Mouse (Mus musculus): ENCODE data around the gene Thy1. TPM values are rescaled to one million over a fixed set of nuclear protein-coding genes. Genes with fewer than 3 reads are reported as not detected.

Thy1 gene
- polyA plus RNA-seq, 2 experiments from 2014 or later, result 107 to 154 TPM

DNA sequence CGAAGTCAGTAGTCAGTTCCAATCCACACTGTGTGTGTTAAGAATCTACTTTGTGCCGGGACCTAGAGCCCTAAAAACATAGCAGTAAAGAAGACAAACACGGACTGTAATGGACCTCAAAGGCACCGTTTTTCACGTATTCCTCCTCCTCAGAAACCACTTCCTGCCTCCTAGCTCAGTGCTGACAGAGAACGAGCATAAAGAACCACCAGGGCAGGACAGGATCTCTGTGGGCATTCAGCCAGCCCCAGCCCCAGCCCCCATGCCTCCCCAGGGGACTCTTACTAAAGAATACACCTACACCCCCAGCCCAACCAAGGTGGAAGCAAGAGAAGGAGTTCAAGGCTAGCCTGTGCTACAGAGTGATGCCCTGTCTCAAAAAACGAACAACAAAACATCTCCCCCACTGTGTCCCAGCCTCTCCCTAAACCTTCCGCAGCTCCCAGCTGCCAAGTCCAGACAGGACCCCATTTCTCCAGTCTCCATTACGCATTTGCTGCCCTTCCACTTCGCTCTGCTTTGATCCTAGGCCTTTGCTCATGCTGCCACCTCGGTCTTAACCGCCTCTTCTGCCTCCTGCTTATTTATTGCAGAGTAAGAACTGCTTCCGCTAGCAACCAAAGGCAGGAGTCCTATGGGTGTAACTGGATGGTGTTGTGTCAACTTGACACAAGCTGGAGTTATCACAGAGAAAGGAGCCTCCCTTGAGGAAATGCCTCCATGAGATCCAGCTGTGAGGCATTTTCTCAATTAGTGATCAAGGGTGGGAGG, 9.0 kb upstream of the Thy1 start:
- ATAC-seq, result peak; percentile 75

DNA sequence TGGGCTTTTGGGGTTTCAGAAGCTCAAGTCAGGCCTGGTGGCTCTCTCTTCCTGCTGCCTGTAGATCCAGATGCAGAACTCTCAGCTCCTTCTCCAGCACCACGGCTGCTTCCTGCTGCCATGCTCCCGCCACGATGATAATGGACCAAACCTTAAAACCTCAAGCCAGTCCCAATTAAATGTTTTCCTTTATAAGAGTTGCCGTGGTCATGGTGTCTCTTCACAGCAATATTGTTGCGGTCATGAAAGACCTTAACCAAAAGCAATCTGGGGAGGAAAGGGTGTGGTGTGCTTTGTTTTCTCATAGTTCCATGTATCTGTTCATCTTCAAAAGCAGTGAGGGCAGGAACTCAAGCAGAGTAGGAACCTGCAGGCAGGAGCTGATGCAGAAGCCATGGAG, 6.1 kb upstream of the Thy1 start:
- ATAC-seq, result no peak

DNA sequence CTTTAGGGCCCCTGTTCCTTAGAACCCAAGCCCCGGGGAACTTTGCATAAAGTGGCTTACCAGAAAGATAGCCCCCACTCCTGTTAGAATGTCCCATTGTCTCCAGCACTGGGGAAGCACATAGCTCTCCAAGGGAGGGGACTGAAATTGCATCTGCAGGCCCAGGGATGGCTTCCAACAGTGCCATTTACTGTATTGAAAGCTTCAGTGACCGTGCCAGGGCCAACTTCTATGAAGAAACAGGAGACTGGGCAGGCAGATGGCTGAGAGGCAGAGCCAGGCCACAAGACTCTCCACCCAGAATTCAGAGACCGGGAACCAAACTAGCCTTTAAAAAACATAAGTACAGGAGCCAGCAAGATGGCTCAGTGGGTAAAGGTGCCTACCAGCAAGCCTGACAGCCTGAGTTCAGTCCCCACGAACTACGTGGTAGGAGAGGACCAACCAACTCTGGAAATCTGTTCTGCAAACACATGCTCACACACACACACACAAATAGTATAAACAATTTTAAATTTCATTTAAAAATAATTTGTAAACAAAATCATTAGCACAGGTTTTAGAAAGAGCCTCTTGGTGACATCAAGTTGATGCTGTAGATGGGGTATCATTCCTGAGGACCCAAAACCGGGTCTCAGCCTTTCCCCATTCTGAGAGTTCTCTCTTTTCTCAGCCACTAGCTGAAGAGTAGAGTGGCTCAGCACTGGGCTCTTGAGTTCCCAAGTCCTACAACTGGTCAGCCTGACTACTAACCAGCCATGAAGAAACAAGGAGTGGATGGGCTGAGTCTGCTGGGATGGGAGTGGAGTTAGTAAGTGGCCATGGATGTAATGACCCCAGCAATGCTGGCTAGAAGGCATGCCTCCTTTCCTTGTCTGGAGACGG, 1.4 kb upstream of the Thy1 start:
- no peak for ATAC-seq

DNA sequence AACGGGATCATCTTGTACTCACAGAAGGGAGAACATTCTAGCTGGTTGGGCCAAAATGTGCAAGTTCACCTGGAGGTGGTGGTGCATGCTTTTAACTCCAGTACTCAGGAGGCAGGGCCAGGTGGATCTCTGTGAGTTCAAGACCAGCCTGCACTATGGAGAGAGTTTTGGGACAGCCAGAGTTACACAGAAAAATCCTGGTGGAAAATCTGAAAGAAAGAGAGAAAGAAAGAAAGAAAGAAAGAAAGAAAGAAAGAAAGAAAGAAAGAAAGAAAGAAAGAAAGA, 846 bp upstream of the Thy1 start:
- no peak for ATAC-seq

DNA sequence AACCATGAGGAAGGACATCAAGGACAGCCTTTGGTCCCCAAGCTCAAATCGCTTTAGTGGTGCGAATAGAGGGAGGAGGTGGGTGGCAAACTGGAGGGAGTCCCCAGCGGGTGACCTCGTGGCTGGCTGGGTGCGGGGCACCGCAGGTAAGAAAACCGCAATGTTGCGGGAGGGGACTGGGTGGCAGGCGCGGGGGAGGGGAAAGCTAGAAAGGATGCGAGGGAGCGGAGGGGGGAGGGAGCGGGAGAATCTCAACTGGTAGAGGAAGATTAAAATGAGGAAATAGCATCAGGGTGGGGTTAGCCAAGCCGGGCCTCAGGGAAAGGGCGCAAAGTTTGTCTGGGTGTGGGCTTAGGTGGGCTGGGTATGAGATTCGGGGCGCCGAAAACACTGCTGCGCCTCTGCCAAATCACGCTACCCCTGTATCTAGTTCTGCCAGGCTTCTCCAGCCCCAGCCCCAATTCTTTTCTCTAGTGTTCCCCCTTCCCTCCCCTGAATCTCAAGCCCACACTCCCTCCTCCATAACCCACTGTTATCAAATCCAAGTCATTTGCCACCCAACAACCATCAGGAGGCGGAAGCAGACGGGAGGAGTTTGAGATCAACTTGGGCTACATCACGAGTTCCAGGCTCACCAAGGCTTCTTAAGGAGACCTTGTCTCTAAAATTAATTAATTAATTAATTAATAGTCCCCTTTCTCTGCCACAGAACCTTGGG, 683 bp downstream of the Thy1 start:
- peak; percentile 18 for ATAC-seq

DNA sequence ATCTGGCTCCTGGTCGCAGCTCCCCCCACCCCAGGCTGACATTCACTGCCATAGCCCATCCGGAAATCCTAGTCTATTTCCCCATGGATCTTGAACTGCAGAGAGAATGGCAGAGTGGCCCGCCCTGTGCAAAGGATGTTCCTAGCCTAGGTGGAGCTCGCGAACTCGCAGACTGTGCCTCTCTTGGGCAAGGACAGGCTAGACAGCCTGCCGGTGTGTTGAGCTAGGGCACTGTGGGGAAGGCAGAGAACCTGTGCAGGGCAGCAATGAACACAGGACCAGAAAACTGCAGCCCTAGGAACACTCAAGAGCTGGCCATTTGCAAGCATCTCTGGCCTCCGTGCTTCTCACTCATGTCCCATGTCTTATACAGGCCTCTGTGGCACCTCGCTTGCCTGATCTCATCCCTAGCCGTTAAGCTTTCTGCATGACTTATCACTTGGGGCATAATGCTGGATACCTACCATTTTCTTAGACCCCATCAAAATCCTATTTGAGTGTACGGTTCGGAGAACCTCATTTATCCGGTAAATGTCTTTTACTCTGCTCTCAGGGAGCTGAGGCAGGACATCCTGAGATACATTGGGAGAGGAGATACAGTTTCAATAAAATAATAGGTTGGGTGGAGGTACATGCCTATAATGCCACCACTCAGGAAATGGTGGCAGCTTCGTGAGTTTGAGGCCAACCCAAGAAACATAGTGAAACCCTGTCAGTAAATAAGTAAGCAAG, 1.4 kb downstream of the Thy1 start:
- no peak for ATAC-seq

DNA sequence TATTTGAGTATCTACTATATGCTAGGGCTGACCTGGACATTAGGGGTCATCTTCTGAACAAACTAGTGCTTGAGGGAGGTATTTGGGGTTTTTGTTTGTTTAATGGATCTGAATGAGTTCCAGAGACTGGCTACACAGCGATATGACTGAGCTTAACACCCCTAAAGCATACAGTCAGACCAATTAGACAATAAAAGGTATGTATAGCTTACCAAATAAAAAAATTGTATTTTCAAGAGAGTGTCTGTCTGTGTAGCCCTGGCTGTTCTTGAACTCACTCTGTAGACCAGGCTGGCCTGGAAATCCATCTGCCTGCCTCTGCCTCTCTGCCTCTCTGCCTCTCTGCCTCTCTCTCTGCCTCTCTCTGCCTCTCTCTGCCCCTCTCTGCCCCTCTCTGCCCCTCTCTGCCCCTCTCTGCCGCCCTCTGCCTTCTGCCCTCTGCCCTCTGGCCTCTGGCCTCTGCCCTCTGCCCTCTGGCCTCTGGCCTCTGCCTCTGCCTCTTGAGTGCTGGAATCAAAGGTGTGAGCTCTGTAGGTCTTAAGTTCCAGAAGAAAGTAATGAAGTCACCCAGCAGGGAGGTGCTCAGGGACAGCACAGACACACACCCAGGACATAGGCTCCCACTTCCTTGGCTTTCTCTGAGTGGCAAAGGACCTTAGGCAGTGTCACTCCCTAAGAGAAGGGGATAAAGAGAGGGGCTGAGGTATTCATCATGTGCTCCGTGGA, 2.1 kb downstream of the Thy1 start:
- ATAC-seq, result no peak

DNA sequence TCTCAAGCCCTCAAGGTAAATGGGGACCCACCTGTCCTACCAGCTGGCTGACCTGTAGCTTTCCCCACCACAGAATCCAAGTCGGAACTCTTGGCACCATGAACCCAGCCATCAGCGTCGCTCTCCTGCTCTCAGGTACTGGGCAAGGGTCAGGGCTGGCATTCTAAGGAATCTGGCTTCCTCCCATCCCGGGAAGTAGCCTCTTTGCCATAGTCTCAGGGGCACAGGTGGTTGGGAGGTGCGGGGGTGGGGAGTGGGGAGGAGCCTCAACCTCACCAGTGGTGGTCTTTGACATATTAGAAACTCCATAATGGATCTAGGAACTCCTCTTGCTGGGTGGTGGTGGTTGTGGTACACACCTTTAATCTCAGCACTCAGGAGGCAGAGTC, 2.7 kb downstream of the Thy1 start:
- ATAC-seq, result no peak

DNA sequence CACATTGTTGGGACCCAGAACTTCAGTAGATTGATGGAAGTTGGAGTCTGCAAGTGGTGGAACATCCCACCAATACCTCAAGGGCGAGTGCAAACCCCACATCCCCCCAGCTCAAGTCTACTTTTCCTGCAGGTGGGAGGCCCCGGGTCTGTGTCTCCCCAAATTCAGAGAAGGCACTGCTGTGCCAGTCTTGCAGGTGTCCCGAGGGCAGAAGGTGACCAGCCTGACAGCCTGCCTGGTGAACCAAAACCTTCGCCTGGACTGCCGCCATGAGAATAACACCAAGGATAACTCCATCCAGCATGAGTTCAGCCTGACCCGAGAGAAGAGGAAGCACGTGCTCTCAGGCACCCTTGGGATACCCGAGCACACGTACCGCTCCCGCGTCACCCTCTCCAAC, 3.2 kb downstream of the Thy1 start:
- no peak for ATAC-seq

DNA sequence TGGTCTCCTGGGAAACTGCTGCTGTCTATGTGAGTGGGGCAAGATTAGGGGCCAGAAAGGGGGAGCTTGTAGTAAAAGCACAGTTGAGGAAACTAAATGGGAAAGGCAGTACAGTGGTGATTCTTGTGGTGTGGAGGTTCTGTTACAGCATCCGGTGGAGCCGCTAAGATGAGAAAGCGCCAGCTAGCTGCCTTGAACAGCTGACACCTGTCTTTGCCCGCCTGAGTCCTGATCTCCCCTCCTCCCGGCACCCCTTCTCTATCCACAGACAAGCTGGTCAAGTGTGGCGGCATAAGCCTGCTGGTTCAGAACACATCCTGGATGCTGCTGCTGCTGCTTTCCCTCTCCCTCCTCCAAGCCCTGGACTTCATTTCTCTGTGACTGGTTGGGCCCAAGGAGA, 3.9 kb downstream of the Thy1 start:
- peak; percentile 69 for ATAC-seq

DNA sequence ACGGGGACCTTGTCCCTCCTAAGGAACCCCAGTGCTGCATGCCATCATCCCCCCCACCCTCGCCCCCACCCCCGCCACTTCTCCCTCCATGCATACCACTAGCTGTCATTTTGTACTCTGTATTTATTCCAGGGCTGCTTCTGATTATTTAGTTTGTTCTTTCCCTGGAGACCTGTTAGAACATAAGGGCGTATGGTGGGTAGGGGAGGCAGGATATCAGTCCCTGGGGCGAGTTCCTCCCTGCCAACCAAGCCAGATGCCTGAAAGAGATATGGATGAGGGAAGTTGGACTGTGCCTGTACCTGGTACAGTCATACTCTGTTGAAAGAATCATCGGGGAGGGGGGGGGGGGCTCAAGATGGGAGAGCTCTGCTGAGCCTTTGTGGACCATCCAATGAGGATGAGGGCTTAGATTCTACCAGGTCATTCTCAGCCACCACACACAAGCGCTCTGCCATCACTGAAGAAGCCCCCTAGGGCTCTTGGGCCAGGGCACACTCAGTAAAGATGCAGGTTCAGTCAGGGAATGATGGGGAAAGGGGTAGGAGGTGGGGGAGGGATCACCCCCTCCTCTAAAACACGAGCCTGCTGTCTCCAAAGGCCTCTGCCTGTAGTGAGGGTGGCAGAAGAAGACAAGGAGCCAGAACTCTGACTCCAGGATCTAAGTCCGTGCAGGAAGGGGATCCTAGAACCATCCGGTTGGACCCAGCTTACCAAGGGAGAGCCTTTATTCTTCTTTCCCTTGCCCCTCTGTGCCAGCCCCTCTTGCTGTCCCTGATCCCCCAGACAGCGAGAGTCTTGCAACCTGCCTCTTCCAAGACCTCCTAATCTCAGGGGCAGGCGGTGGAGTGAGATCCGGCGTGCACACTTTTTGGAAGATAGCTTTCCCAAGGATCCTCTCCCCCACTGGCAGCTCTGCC, 4.6 kb downstream of the Thy1 start:
- ATAC-seq, result no peak

DNA sequence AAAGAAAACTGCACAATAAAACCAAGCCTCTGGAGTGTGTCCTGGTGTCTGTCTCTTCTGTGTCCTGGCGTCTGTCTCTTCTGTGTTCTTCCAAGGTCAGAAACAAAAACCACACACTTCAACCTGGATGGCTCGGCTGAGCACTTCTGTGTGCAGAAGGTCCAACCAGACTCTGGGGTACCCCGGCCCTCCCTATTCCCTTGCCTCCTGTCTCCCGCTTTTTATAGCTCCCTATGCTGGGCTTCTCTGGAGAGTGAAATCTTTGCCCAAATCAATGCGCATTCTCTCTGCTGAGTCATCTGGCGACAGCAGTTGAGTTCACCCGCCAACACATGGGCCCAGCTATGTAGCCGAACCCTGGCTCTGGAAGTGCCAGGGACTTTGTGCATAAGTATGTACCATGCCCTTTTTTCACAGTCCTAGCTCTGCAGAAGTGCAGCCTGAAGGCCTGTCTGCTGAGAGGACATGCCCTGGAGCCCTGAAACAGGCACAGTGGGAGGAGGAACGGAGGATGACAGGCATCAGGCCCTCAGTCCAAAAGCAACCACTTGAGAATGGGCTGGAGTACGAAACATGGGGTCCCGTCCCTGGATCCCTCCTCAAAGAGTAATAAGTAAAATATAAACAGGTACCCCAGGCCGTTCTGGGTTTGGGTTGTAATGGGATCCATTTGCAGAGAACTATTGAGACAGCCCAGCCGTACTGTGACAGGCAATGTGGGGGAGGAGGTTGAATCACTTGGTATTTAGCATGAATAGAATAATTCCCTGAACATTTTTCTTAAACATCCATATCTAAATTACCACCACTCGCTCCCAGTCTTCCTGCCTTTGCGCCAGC, 5.6 kb downstream of the Thy1 start:
- no peak for ATAC-seq

DNA sequence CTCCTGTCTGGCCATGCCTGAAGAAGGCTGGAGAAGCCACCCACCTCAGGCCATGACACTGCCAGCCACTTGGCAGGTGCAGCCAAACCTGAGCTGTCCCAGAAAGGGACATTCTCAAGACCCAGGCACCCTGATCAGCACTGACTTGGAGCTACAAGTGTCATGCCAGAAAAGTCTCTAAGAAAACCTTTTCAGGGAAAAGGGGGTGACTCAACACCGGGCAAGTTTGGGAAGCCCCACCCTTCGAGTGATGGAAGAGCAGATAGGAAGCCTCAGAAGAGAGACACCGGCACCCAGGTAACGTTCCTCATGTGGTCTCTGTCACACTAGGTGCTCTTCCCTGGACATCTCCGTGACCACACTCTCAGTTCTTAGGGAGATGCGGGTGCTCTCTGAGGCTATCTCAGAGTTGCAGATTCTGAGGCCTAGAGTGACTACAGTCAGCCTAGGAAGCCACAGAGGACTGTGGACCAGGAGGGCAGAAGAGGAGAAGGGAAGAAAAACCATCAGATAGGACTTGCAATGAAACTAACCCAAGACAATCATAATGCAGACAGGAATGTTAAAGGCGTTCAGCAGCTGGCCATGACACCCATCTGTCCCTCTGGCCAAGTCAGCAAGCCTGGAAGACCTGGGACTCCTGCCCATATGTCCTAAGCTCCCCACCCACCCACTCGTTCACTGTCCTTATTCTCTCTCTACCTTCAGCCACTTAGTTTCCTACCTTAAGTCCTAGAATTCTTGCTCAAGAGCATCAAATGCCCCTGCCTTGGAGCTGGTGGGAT, 6.4 kb downstream of the Thy1 start:
- ATAC-seq, result no peak

DNA sequence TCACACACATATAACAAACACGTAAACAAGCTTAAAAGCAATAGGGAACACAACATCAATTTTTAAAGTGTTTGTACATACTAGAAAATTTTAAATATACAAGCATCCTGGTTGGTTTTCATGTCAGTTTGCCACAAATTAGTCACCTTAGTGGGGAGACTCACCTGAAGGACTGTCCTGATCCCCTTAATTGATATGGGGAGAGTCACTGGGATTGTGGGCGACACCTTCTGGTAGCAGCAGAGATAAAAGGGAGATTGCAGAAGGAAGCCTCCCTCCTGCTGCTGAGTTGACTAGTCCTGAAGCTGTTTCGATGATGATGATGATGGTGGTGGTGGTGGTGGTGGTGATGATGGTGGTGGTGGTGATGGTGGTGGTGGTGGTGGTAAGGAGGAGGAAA, 9.7 kb downstream of the Thy1 start:
- ATAC-seq, result peak; percentile 43

DNA sequence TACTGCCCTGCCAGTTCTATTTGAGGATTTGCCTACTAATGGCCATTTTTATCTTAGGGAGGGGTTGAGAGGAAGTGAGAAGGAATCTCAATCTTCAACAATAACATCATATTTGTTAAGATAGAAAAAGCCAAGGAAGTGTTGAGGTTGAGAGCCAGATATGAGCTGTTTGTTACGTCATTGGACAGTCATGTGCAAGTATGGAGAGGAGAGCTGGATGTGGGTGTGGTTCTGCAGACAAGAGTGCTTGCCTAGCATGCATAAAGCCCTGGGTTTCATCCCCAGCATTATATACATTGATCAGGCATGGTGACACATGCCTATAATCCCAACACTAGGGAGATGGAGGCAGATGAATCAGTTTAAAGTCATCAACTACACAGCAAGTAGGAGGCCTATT, 10.8 kb downstream of the Thy1 start:
- ATAC-seq, result no peak

DNA sequence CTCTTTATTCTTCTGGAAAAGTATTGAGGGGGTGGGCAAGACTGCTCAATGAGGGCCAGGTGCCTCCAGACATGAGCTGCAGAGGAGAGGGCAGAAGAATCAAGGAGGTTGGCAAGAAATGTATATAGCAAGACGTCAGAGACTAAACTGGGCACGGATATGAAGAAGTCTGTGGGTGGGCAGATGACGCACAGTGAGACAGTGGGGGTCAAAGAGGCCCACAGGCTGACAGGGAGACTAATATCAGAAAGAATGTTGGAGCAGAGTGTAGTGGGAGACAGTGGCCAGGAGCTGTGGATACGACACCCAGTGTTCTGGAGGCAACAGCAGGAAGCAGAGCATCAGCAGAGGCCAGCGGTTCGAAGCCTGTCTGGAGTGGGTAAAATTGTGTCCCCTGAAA, 15.4 kb downstream of the Thy1 start:
- no peak for ATAC-seq

DNA sequence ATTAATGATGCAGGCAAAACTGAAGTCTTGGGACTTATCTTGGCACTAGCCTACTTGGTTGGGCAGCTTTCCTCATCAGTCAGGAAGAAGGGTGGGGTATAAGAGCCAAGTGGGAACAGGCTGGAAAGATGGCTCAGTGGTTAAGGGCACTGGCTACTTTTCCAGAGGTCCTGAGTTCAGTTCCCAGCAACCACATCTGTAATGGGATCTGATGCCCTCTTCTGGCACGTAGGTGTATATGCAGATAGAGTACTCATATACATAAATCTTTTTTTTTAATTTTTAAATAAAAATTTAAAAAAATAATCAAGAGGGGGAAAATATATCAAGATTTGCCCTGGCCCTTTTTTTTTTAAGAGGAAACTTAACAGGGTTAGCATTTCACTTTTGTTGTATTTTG, 22.0 kb downstream of the Thy1 start:
- no peak for ATAC-seq

DNA sequence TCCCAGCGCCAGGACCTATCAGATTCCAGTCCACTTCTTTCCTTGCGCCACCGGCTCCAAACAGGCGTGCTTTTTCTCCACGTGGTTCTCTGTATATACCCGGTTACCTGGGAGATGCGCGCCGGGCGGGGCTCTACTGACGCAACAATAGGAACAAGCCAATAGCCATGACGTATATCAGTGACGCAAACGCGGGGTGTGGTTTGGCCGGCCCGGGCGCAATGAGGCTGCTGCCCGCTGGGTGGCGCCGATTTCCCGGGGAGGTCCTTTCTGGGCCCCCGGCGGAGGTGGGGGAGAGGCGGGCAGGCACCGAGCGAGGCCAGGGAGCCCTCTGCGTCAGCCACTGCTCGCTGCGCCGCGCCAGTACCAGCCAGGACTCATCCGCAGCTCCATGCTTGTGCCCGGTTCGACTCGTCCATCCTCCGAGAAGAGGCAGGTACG, 23.6 kb downstream of the Thy1 start, which contains the start of gene Usp2:
Usp2 (plus strand) TSS at position 237 of the 441 bp plus-strand sequence.
- peak; percentile 99 for ATAC-seq

Measured in CD4-positive, CD25-positive, alpha-beta regulatory T cell, adult 4 months (primary cell).